Mouse (Mus musculus): Measurements from ENCODE around the gene Pde1a.

Pde1a gene

DNA sequence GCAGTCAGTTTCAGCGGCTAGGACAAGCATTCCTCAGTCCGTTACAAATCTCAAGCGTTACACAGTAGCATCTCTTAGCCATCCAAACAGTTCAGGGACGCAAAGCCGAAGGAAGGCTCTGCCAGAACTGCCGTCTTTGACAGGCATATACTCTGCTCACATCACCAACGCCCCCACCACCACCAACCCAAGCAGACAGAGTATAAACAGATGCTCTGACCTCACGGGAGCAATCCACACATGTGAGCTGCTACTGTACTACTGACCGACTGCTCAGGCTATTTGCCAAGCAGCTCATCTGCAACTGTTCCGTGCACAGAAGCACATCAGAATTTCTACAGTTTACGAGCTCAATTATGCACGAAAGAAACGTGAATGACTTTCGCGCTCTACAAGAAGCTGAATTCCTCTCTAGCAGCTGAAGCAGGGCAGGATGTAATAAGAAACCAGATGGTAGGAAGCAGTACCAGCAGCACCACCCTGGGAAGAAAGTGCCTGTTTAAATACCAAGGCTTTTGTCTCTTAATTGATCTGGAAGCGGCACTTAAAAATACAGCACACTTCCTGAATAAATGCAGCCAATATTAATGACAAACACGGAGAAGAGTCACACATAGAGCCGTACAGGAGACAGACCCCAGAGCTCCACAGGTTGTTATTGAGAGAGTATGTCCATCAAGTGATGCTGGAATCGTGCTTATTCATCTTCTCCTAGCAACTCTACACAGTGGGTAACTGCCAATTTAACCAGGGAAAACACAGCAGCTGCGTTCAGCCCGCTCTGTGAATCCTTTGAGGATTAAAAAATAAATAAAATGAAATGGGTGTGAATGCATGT, at the start of gene Pde1a:
Pde1a (minus strand) TSS at position 598 of the 838 bp plus-strand sequence.
- DNase-seq (ENCODE audit: extremely low read depth, low read depth), result no peak

DNA sequence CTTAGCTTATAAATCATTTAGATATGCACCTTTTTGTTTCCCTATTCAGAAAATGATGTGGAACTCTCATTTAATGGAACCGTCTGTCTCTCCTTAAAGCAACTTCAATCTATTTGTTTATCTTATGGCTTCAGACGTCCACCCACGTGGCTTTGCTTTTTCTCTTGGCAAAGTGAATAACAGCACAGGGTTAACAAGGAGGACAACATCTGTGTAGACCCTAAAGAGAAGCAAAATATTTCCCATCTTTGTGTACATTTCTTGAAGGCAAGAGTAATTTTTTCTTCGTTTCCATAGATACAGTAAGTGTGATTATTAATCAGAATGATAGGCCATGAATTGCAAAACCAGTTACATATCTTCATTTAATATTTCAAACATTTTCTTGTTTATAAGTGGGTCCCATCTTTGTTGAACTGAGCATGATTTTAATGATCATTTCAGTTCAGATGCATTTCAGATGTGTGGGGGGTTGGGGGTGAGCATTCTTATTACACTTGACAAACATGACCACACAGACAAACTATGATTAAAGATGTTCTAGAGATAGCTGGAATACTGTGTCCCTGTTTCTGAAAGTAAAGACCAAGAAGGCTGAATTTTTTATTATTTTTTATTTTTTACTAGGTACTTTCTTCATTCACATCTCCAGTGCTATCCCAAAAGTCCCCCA, 49.5 kb upstream of the Pde1a start:
- no peak for DNase-seq (ENCODE audit: extremely low read depth, low read depth)

DNA sequence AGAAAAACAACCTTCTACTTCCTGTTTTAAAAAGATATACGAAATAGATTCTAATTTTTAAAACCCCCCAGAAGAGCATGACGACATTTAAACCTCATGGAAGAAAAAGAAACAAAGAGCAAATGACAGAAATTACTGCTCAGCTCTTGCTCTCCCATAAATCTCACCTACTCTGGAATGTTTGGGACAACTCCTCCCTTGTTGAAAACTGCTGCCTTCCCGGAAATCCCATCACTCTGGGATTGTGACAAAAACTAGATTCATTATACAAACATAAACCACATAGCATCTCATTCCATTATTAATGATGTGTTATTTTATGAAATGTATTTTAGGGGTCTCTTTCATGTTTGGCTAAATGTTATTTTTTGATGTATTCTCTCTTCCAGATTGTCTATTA, 48.9 kb upstream of the Pde1a start:
- DNase-seq (ENCODE audit: extremely low read depth, low read depth), result no peak

GRCm38 (mm10) chr2:80168103-80168502, 38.8 kb upstream of the Pde1a start:
- DNase-seq (ENCODE audit: extremely low read depth, low read depth), result no peak

DNA sequence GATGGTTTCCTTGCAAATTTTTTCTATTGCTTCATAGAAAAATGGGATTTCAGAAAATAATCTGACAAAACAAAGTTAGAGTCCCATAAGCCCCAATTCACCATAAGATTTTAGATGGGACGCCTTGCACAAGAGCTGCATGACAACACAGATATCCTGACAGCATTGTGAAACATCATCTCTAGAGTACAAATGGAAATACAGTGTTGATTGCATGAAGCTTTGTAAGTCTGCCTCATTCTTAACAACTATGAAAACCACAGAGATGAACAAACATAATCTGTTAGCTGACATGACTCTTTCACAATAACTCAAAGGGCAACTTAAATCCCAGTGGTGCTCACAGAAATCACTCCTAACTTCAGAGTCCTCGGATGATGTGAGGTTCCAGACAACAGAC, 29.5 kb upstream of the Pde1a start:
- DNase-seq (ENCODE audit: extremely low read depth, low read depth), result no peak

DNA sequence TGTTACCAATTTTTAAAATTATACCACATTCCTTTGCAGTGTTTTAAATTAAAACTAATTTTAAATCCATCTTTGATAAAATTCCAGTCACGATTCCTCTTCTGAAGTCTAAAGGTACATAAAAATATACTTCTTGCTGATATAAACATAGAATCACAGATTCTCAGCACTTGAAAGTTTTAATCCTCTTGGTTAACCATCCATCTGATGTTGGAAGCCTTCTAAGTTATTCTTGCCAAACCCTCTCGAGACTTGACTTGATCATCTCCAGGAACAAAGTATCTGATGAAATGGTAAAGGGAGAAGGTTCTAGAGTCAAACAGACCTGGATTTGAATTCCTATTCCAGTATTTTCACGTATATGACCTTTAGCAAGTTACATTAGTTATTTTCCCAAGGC, 28.9 kb upstream of the Pde1a start:
- no peak for DNase-seq (ENCODE audit: extremely low read depth, low read depth)

DNA sequence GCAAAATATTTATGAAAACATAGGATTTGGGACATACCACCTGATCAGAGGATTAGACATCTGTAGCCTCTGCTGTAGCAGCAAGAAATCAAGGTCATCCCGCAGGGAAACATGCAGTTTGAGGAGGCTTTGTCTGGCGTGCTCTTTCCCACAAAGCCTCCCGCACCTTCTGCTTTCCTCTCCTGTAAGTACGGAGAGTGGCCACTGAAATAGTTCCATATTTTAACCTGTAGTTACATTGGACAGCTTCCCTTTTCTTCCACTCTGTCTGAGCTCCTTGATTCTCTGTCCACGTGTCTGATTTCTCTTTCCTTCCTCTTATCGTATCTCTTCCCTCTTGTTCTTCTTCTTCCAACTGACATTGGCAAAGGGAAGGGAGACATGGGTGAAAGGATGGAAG, 20.8 kb upstream of the Pde1a start:
- peak; percentile 1 for DNase-seq (ENCODE audit: extremely low read depth, low read depth)

DNA sequence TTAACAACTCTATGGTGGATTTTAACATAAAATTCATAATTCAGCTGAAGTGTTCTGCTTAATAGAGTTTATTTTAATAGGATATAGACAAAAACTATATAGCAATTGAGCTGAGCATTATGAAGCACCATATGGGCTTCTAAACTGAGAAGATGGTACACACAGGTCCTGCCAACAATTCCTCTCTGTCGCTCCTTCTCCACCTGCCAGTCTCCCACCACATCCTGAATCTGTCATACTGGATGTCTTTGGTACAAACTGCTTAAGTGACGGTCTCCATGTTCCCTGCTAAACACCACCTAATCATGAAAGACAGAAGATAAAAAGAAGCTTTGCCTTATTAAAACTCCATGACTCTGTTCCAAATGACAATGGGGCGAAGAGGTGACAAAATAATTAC, 20.1 kb upstream of the Pde1a start:
- no peak for DNase-seq (ENCODE audit: extremely low read depth, low read depth)

- DNase-seq (ENCODE audit: extremely low read depth, low read depth), result no peak
These were observed 5.8 kb upstream of the Pde1a start for GRCm38 (mm10) chr2:80135076-80135475.

DNA sequence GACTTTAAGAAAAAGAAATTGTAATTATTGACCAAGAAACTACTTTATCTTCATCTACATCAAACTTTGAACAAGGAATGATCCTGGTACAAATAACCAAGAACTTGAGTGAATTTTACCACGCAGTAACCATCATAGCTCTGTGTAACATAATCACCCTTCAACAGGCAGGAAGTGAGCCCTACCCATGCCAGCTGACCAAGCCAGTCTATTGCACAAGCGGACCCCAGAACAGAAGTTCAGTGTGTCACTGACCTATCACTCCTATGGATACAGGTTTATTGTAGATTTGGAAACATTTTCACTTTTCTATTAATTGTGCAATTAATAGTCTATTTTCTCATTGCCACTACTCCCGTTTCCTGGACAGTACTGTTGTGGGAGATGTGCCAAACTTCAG, 3.4 kb upstream of the Pde1a start:
- no peak for DNase-seq (ENCODE audit: extremely low read depth, low read depth)

DNA sequence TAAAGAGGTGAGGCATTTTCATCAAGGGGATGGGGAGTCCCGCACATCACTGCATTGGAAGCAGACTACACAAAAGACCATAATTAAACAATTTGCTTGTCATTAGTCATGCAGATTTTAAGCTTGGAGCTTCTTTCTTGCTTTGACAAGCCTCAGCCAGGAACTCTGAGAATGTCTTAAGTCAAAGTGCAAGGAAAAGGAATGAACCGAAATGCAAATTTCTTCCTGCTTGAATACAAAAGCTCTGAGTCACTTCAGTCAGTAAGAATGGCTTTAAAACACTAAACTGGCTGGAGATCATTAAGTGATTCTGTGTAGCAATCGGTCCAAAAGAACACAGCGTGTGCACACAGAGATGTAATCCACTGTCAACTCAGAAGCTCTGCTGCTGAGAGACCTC, 2.6 kb downstream of the Pde1a start:
- DNase-seq (ENCODE audit: extremely low read depth, low read depth), result no peak

DNA sequence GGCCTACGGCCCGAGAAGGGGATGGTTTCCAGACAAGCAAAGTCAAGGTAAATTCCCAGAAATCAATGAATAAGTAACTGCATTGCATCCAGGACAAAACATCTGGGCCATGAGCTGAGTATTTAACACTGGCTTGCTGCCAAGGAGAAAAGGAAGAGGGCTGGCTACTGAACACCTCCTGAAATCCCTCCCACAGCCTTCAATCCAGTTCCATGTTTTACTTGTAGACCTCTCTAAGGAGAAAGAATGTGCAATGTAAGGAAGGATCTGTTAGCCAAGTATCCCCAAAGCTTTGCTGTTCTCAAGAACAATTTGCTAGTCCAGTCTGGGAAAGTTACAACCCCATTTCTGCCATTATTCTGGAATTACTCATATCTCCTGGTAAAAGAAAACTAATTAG, 42.4 kb downstream of the Pde1a start:
- peak; percentile 6 for DNase-seq (ENCODE audit: extremely low read depth, low read depth)

DNA sequence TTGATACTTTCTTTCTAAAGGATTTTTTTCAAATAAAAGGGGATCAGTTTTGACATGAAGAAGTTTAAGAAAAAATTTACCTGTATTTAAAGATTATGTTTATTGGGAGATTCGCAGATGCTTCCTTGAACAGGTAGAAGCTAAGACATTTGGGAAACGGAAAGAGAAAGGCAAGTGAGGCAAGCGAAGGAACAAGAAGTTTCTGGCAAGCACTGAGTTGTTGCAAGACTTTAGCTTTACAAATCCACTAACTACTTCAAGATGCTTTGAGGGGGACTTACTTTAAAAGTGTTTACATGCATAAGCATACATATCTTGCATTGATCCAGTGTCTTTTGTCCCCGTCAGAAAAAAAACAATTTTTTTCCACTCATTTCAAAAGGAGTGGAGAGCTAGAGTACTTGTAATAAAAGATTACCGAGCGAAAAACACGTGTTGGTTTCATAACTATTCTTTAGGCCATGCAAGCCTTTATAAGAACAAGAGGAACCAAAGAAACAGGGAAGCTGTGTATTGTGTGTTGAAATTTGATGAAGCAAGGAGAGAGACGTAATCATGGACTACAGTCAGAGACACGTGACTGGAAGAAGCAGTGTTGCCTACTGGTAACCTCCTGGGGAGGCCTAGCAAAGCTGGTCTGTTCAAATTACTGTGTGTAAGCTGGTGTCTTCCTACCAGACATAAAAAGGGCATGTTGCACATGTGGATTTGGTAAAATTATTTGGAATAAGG, 49.0 kb downstream of the Pde1a start:
- DNase-seq (ENCODE audit: extremely low read depth, low read depth), result no peak

DNA sequence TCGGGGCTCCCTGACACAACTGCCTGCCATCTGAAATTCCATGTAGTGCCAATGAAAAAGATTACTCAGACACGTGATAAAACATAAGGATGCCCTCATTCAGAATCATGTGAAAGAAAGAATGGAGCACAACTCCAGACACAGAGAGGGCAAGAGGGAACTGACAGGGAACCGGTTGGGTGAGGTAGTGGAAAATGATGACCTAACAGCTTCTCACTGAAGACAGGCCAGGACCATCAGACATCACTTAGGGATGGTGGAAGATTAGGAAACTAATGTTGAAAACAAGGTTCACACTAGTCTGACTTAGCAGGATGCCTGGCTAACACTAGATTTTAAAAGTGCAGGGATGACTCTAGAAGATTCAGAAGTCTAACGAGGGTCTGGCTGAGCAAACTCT, 49.6 kb downstream of the Pde1a start:
- DNase-seq (ENCODE audit: extremely low read depth, low read depth), result no peak

GRCm38 (mm10) chr2:80076323-80076722, 52.9 kb downstream of the Pde1a start:
- no peak for DNase-seq (ENCODE audit: extremely low read depth, low read depth)

DNA sequence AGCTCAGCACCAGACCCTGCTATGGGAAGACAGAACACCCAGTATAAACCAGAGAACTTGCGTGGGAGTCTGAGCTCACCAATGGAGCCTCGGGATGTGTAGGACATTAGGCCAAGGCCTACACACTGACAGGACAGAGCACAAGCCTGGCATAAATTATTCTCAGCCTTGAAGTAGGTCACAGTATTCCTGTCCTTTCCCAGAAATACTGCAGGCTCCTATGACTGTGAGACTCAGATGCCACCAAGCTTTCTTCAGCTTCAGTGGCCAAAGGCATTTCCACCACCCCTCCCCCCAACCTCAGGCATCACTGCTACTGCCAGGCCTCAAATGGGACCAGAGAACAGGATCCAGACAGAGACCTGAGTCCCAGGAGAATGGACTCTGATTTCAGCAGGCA, 54.7 kb downstream of the Pde1a start:
- DNase-seq (ENCODE audit: extremely low read depth, low read depth), result no peak

DNA sequence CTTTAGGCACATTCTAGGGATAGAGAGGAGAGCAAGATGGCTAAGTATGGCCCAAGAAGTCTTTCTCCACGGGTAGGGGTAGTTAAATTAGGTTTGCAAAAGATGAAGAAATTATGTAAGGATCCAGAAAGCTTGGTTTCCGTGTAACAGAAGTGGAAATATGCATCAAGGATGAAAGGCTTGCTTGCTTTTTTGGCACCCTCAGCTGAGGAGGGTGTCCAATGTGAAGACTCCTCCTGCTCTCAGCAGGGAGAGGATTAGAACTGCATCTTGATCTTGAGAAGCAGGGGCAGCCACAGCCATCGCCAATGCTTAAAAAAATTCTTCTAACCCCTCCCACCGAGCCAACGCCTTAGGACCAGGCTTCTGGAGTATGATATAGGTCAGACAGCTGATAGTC, 55.2 kb downstream of the Pde1a start:
- DNase-seq (ENCODE audit: extremely low read depth, low read depth), result no peak

- DNase-seq (ENCODE audit: extremely low read depth, low read depth), result no peak
These were observed 55.8 kb downstream of the Pde1a start for GRCm38 (mm10) chr2:80073426-80073825.

GRCm38 (mm10) chr2:80069745-80070144, 59.5 kb downstream of the Pde1a start:
- no peak for DNase-seq (ENCODE audit: extremely low read depth, low read depth)

- DNase-seq (ENCODE audit: extremely low read depth, low read depth), result no peak
These were observed 62.8 kb downstream of the Pde1a start for GRCm38 (mm10) chr2:80066449-80066848.

DNA sequence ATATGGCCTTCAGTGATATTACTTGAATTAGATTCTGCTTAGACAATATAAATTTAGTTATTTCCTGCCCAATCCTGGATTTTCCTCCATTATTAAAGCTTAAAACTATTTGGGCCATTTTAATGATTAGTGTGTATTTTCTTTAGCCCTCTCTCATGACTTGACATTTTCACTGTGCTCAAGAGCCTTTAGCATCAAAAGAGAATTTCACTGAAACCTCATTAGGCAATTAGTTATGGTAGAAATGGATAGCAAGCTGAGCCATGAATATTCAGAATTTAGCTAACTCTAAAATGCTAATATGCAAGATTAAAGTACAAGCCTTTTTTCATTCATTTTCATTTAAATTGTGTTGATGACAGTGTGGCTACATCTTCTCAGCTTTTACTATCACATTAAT, 73.2 kb downstream of the Pde1a start:
- DNase-seq (ENCODE audit: extremely low read depth, low read depth), result no peak

- DNase-seq (ENCODE audit: extremely low read depth, low read depth), result no peak
These were observed 75.2 kb downstream of the Pde1a start for GRCm38 (mm10) chr2:80054042-80054441.

Measured in MEL-GATA-1-ER (cell line).